Mouse (Mus musculus) common myeloid progenitor, adult 5-6 weeks (primary cell): ENCODE data around the gene Fkbp9. TPM values are rescaled to one million over a fixed set of nuclear protein-coding genes. Genes with fewer than 3 reads are reported as not detected.
"Not testable (repeated sequence)": the region's sequence is repeated elsewhere in the genome, so short reads cannot be mapped to it uniquely, and the experiment has no call there.

Experiments used
- ATAC-seq: replicated peaks from 2 replicates; pipeline ENCODE4 v1.8.0; 2016; ENCODE audit warnings: low read depth, mild to moderate bottlenecking, moderate TSS enrichment, inconsistent platforms; ENCODE audit not compliant: poor library complexity, severe bottlenecking
- total RNA-seq: library from RNA; stranded (forward); fragments of 200-1000, 187-1606 nt; gene quantifications from 2 replicates; pipeline ENCODE4 v1.2.3, GENCODE M21; 2017

The Fkbp9 gene
- total RNA-seq, 1 experiment from 2014 or later, result 16.6 TPM

- no peak for ATAC-seq
Observed at GRCm38 (mm10) chr6:56835532-56835931, 3.7 kb downstream of the Fkbp9 start.

GRCm38 (mm10) chr6:56837166-56837565 lies 5.3 kb downstream of the Fkbp9 start:
- no peak for ATAC-seq

- no peak for ATAC-seq
Observed at GRCm38 (mm10) chr6:56837621-56838020, 5.8 kb downstream of the Fkbp9 start.

- ATAC-seq, result no peak
Observed at GRCm38 (mm10) chr6:56843229-56843628, 11.4 kb downstream of the Fkbp9 start.

GRCm38 (mm10) chr6:56844365-56844764 lies 12.5 kb downstream of the Fkbp9 start:
- ATAC-seq, result 0 out of 2 replicates have a peak, but pooled peaks have one; percentile 32

- ATAC-seq, result no peak
Observed at GRCm38 (mm10) chr6:56848974-56849373, 17.1 kb downstream of the Fkbp9 start.

GRCm38 (mm10) chr6:56850315-56850714 lies 18.5 kb downstream of the Fkbp9 start:
- peak; percentile 78 for ATAC-seq

GRCm38 (mm10) chr6:56854803-56855202 lies 22.9 kb downstream of the Fkbp9 start:
- ATAC-seq, result peak; percentile 64

GRCm38 (mm10) chr6:56856748-56857147 lies 24.9 kb downstream of the Fkbp9 start:
- ATAC-seq, result no peak

- peak; percentile 60 for ATAC-seq
Observed at GRCm38 (mm10) chr6:56860205-56860848, 28.5 kb downstream of the Fkbp9 start.

- ATAC-seq, result not testable (repeated sequence)
Observed at GRCm38 (mm10) chr6:56866899-56867298, 35.0 kb downstream of the Fkbp9 start.

GRCm38 (mm10) chr6:56868565-56868964 lies 36.7 kb downstream of the Fkbp9 start:
- no peak for ATAC-seq

GRCm38 (mm10) chr6:56870027-56870426 lies 38.2 kb downstream of the Fkbp9 start:
- ATAC-seq, result peak; percentile 82

- ATAC-seq, result peak; percentile 24
Observed at GRCm38 (mm10) chr6:56876870-56877269, 45.0 kb downstream of the Fkbp9 start.

GRCm38 (mm10) chr6:56877985-56878384 lies 46.1 kb downstream of the Fkbp9 start:
- no peak for ATAC-seq

- ATAC-seq, result peak; percentile 79
Observed at GRCm38 (mm10) chr6:56879352-56879955, 47.6 kb downstream of the Fkbp9 start.

GRCm38 (mm10) chr6:56888561-56888960 lies 56.7 kb downstream of the Fkbp9 start:
- ATAC-seq, result no peak

- ATAC-seq, result no peak
Observed at GRCm38 (mm10) chr6:56890762-56891161, 58.9 kb downstream of the Fkbp9 start.

GRCm38 (mm10) chr6:56899601-56900000 lies 67.7 kb downstream of the Fkbp9 start:
- no peak for ATAC-seq

- no peak for ATAC-seq
Observed at GRCm38 (mm10) chr6:56901336-56901735, 69.5 kb downstream of the Fkbp9 start.

- peak; percentile 56 for ATAC-seq
Observed at GRCm38 (mm10) chr6:56901824-56902386, 70.0 kb downstream of the Fkbp9 start.
